Mouse (Mus musculus): ENCODE results near the gene Tex33. TPM values are rescaled to one million over a fixed set of nuclear protein-coding genes. Genes with fewer than 3 reads are reported as not detected.
"Not testable (repeated sequence)": the region's sequence is repeated elsewhere in the genome, so short reads cannot be mapped to it uniquely, and the experiment has no call there.

Gene Tex33
- total RNA-seq, 2 experiments from 2014 or later = not detected

DNA sequence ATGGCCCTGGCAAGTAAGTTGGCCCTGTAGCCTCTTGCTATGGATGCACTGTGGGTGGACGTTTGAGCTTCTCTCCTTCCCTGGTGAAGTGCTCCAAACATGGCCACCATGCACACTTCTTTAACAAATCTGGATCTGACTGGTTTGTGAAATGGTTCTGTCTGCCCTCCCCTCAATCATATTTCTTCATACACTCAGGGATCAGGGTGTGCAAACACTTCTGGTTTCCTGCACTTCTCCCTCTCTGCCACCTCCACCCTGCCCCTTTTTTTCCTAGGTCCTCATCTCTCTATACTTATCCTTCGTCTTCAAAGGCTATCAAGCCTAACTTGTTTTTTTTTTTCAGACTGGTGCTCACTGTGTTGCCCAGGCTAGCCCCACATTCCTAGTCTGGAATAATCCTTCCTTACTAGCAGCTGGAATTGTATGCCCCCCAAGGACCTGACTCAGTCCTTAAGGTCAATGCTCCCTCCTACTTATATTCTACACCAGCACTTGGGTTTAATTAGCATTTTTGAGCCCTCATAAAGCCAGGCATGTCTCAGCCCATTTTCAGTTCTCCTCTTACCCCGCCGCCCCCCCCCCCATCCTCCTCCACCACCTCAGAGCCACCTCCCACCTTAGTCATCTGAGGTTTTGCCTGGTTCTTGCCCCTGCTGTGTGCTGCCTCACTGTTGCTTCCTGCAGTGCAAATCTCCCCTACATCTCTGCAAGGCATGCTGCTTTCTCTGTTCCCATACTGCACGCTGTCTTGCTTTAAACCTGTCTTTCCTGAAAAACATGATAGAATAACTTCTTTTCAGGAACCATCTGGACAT, 64.0 kb downstream of the Tex33 start:
- ATAC-seq (replicated peaks; ENCODE audit: low FRiP score, low TSS enrichment, poor library complexity, severe bottlenecking) = no peak

DNA sequence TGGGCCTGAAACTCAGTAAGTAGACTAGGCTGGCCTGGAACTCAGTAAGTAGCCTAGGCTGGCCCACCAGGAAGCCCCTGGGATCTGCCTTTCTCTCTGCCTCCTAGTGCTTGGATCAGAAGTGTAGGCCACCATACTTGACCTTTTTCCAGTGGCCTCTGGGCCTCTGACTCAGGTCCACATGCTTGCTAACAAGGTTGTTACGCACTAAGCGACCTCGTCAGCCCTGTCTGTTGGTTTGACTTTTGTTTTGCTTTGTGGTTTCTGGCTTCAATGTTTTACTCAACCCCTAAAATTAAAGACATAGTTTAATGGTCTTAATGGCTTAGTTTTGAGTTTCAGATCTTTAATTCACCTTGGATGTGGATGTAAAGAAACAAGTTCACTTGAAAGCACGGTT, 65.0 kb downstream of the Tex33 start:
- ATAC-seq (replicated peaks; ENCODE audit: low FRiP score, low TSS enrichment, poor library complexity, severe bottlenecking) = no peak

DNA sequence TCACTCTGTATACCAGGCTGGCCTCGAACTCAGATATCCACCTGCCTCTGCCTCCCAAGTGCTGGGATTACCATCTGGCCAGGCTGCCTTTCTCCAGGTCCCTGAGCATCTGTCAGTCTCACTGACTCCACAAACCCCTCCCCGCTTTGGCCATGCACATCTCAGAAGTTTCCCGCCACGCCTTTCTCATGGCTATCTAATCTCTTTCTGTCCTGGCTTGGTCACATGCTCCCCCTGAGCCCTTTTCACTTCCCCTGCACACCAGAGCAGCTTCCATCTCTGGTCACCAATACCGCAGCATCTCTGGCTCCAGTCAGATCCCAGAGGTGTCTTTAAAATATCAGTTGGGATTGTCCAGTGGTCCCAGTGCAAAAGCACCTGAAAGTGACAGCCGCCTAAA, 65.7 kb downstream of the Tex33 start:
- ATAC-seq (replicated peaks; ENCODE audit: low FRiP score, low TSS enrichment, poor library complexity, severe bottlenecking) = not testable (repeated sequence)

DNA sequence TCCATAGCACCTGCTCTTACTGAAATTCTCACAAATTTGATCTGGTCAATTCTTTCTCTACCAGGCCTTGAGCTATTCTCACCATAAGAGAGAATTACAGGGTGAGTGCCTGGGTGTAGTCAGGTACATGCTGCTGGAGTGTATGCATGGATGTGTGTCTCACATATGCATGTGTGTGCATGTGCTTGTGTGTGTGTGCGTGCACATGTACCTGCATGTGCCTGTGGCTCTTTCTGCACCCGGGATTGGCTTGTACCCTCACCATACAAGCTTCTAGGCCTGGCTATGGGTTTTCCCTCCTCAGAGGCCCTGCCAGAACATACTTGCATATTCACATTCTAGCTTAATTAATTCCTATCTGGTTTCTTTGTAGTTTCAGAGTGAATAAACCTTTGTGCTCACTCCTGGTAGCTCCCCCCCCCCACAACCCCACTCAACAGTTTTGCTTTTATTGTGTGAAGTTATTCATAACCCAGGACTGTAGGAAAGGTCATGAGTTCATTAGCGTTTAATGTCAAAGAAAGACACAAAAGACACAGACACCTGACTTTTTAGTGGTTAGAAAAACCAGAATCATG, 67.1 kb downstream of the Tex33 start:
- ATAC-seq (replicated peaks; ENCODE audit: low FRiP score, low TSS enrichment, poor library complexity, severe bottlenecking) = no peak

Other genes with a start within 250 kb of the Tex33 start
- 50.0 and 53.9 TPM in 2 replicates for gene Ift27, start 221.8 kb downstream of the Tex33 start, total RNA-seq (2014; fragmentation: Nextera tagmentation)
- 4.7 and 14.0 TPM in 2 replicates for gene Ift27, start 221.8 kb downstream of the Tex33 start, total RNA-seq (2017)
- not detected in 2 replicates for gene Pvalb, start 189.5 kb downstream of the Tex33 start, total RNA-seq (2014; fragmentation: Nextera tagmentation)
- not detected in 2 replicates for gene Pvalb, start 189.5 kb downstream of the Tex33 start, total RNA-seq (2017)
- gene Ncf4, start 151.1 kb downstream of the Tex33 start, total RNA-seq (2014; fragmentation: Nextera tagmentation) = 2.9 and 6.6 TPM in 2 replicates
- 4.8 TPM in 2 replicates for gene Ncf4, start 151.1 kb downstream of the Tex33 start, total RNA-seq (2017)
- 2.4 TPM in 1 of 2 replicates, not detected in the other for gene Csf2rb2, start 90.2 kb downstream of the Tex33 start, total RNA-seq (2014; fragmentation: Nextera tagmentation)
- gene Csf2rb2, start 90.2 kb downstream of the Tex33 start, total RNA-seq (2017) = 0.30 TPM in 1 of 2 replicates, not detected in the other
- gene Csf2rb, start 70.2 kb downstream of the Tex33 start, total RNA-seq (2014; fragmentation: Nextera tagmentation) = 0.11 and 2.9 TPM in 2 replicates
- gene Csf2rb, start 70.2 kb downstream of the Tex33 start, total RNA-seq (2017) = 0.33 and 1.7 TPM in 2 replicates
- 6.4 and 10.2 TPM in 2 replicates for gene Tst, start 10.0 kb upstream of the Tex33 start, total RNA-seq (2014; fragmentation: Nextera tagmentation)
- 0.80 and 2.1 TPM in 2 replicates for gene Tst, start 10.0 kb upstream of the Tex33 start, total RNA-seq (2017)
- gene Mpst, start 10.5 kb upstream of the Tex33 start, total RNA-seq (2014; fragmentation: Nextera tagmentation) = 18.7 and 23.2 TPM in 2 replicates
- 37.0 and 41.1 TPM in 2 replicates for gene Mpst, start 10.5 kb upstream of the Tex33 start, total RNA-seq (2017)
- 0.82 TPM in 1 of 2 replicates, not detected in the other for gene Kctd17, start 32.7 kb upstream of the Tex33 start, total RNA-seq (2014; fragmentation: Nextera tagmentation)
- gene Kctd17, start 32.7 kb upstream of the Tex33 start, total RNA-seq (2017) = 2.2 TPM in 1 of 2 replicates, not detected in the other
- gene Tmprss6, start 72.7 kb upstream of the Tex33 start, total RNA-seq (2014; fragmentation: Nextera tagmentation) = 0.96 TPM in 1 of 2 replicates, not detected in the other
- gene Tmprss6, start 72.7 kb upstream of the Tex33 start, total RNA-seq (2017) = 0.46 TPM in 1 of 2 replicates, not detected in the other
- gene Il2rb, start 99.4 kb upstream of the Tex33 start, total RNA-seq (2014; fragmentation: Nextera tagmentation) = 8.6 and 18.4 TPM in 2 replicates
- gene Il2rb, start 99.4 kb upstream of the Tex33 start, total RNA-seq (2017) = 0.88 and 9.5 TPM in 2 replicates
- gene C1qtnf6, start 135.5 kb upstream of the Tex33 start, total RNA-seq (2014; fragmentation: Nextera tagmentation) = 3.1 and 6.9 TPM in 2 replicates
- 0.14 and 1.7 TPM in 2 replicates for gene C1qtnf6, start 135.5 kb upstream of the Tex33 start, total RNA-seq (2017)
- gene Sstr3, start 148.8 kb upstream of the Tex33 start, total RNA-seq (2014; fragmentation: Nextera tagmentation) = not detected in 2 replicates
- gene Sstr3, start 148.8 kb upstream of the Tex33 start, total RNA-seq (2017) = not detected in 2 replicates
- 134 and 169 TPM in 2 replicates for gene Rac2, start 176.9 kb upstream of the Tex33 start, total RNA-seq (2014; fragmentation: Nextera tagmentation)
- 33.0 and 80.9 TPM in 2 replicates for gene Rac2, start 176.9 kb upstream of the Tex33 start, total RNA-seq (2017)
- 7.0 and 18.8 TPM in 2 replicates for gene Cyth4, start 201.1 kb upstream of the Tex33 start, total RNA-seq (2014; fragmentation: Nextera tagmentation)
- 12.9 and 13.1 TPM in 2 replicates for gene Cyth4, start 201.1 kb upstream of the Tex33 start, total RNA-seq (2017)

Data from megakaryocyte-erythroid progenitor cell, adult 5-6 weeks (primary cell).